Mouse (Mus musculus): ENCODE measurements around the gene Nfasc. TPM values are rescaled to one million over a fixed set of nuclear protein-coding genes. Genes with fewer than 3 reads are reported as not detected.

Gene Nfasc
- total and polyA plus RNA-seq, 3 experiments, result 0.04 TPM; not detected in 2

DNA sequence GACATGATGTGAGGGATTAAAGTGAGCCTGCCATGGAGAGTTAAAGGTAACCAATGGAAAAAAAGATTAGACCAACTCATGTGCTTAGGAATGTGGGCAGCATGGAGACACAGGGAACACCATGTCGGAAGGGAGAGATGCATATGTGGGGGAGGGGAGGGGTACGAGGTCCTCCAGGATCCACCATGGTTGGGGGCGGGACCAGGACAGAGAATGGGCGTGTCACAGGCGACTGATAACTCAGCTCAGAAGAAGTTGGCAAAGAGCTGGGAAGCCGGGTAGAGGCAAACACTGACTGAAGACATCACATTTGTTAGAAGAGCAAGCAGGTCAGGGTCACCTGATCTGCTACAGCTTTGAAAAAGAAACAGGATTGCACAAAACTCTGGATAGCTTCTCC, 176.7 kb downstream of the Nfasc start:
- in situ Hi-C loops (cut with MboI; ENCODE audit: low pct_ligation_motif_present, low pct_unique_long_range_greater_than_20kb, low sequenced_read_pairs) (no loop called here), dilution Hi-C loops (cut with MboI; ENCODE audit: extremely low pct_ligation_motif_present, extremely low pct_unique_long_range_greater_than_20kb, low sequenced_read_pairs) (no loop called here)
- H3K27ac ChIP-seq (ENCODE audit: insufficient read depth, low read depth), result no peak overlapping the region
- TF ChIP-seq POLR2AphosphoS2 (IDR thresholded peaks at IDR 0.05; ENCODE audit: low read depth, low read length) (no peak), UBTF (IDR thresholded peaks at IDR 0.05; ENCODE audit: low read depth, low read length) (no peak), MYC (IDR thresholded peaks at IDR 0.05; ENCODE audit: low read depth, low read length) (no peak), CHD1 (IDR thresholded peaks at IDR 0.05; ENCODE audit: low read depth, low read length) (no peak), MAX (IDR thresholded peaks at IDR 0.05; ENCODE audit: low read length) (no peak), GABPA (IDR thresholded peaks at IDR 0.05; ENCODE audit: insufficient replicate concordance, low read depth, low read length) (no peak), EP300 (IDR thresholded peaks at IDR 0.05; ENCODE audit: low read length) (no peak), RCOR1 (conservative IDR thresholded peaks at IDR 0.05; ENCODE audit: low read depth, low read length) (no peak), MAZ (IDR thresholded peaks at IDR 0.05; ENCODE audit: low read depth, low read length) (no peak), MEF2A (IDR thresholded peaks at IDR 0.05; ENCODE audit: borderline replicate concordance, low read depth, low read length) (no peak), NRF1 (IDR thresholded peaks at IDR 0.05; ENCODE audit: low read depth, low read length) (no peak)
- no peaks in the 10 kb centered on the region for H3K79me2 ChIP-seq (replicated peaks; ENCODE audit: control insufficient read depth, extremely low read depth, insufficient read depth, poor library complexity, severe bottlenecking)
- H3K9me3 ChIP-seq (replicated peaks; ENCODE audit: low read length), result no peaks in the 10 kb centered on the region
- H3K9ac ChIP-seq (ENCODE audit: insufficient read depth, low read depth), result no peak overlapping the region
- H3K4me2 ChIP-seq (ENCODE audit: insufficient read depth, low read depth, poor library complexity, severe bottlenecking), result no peak overlapping the region
- H3K27me3 ChIP-seq (replicated peaks), result peaks cover 56% of the 10 kb centered on the region
- H3K4me3 ChIP-seq (replicated peaks in 1 of 3; ENCODE audit: low read depth in 2 of 3, low read length in 2 of 3, poor library complexity in 1 of 3), result no peak overlapping the region
- no peaks in the 10 kb centered on the region for H3K36me3 ChIP-seq (replicated peaks in 1 of 2; ENCODE audit: control insufficient read depth in 1 of 2, insufficient read depth in 1 of 2, low read length in 1 of 2)
- no peaks in the 10 kb centered on the region for H3K4me1 ChIP-seq (ENCODE audit: control insufficient read depth in 1 of 2, insufficient read depth in 2 of 2)
- no peak for DNase-seq (ENCODE audit: extremely low read depth)

DNA sequence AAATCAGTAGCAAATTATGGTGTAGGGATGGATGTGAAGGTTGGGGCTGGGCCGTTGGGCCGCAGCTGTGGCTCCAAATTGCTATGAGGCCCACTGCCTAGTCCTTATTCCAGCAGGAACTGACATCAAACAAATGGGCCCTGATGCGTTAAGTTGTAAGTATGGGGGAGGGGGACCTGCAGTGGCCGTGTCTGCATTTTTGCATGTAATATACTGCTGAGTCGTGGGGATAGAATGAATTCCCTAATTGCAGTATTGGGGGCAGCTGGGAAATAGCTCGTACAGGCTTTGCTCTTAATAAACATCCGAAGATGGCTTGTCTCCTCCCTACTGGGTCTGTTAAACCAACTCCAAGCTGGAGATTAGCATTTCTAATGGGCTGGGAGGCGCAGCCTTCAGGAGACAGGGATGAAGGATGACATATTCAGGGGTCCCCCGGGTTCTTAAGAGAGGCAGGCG, 179.2 kb downstream of the Nfasc start:
- no peaks in the 10 kb centered on the region for H3K79me2 ChIP-seq (replicated peaks; ENCODE audit: control insufficient read depth, extremely low read depth, insufficient read depth, poor library complexity, severe bottlenecking)
- H3K4me3 ChIP-seq (replicated peaks in 1 of 3; ENCODE audit: low read depth in 2 of 3, low read length in 2 of 3, poor library complexity in 1 of 3), result no peak overlapping the region
- no peak overlapping the region for H3K4me2 ChIP-seq (ENCODE audit: insufficient read depth, low read depth, poor library complexity, severe bottlenecking)
- peaks cover 8% of the 10 kb centered on the region in 2 experiments; a peak in 2 of 4 replicates for H3K4me1 ChIP-seq (ENCODE audit: control insufficient read depth in 1 of 2, insufficient read depth in 2 of 2)
- H3K9me3 ChIP-seq (replicated peaks; ENCODE audit: low read length), result no peaks in the 10 kb centered on the region
- no peaks in the 10 kb centered on the region for H3K36me3 ChIP-seq (replicated peaks in 1 of 2; ENCODE audit: control insufficient read depth in 1 of 2, insufficient read depth in 1 of 2, low read length in 1 of 2)
- H3K27me3 ChIP-seq (replicated peaks), result peaks cover 47% of the 10 kb centered on the region
- H3K27ac ChIP-seq (ENCODE audit: insufficient read depth, low read depth), result no peak overlapping the region
- in situ Hi-C loops (cut with MboI; ENCODE audit: low pct_ligation_motif_present, low pct_unique_long_range_greater_than_20kb, low sequenced_read_pairs), result no loop called here
- dilution Hi-C loops (cut with MboI; ENCODE audit: extremely low pct_ligation_motif_present, extremely low pct_unique_long_range_greater_than_20kb, low sequenced_read_pairs), result no loop called here
- H3K9ac ChIP-seq (ENCODE audit: insufficient read depth, low read depth), result no peak overlapping the region
- no peak for DNase-seq (ENCODE audit: extremely low read depth)
- TF ChIP-seq USF1 (IDR thresholded peaks at IDR 0.05; ENCODE audit: low read depth, low read length) (no peak), TCF12 (IDR thresholded peaks at IDR 0.05; ENCODE audit: low read depth, low read length) (no peak), HCFC1 (IDR thresholded peaks at IDR 0.05; ENCODE audit: low read depth, low read length) (no peak)
